Mouse (Mus musculus) limb, embryonic 12.5 days (tissue): Measurements from ENCODE around the gene Pax1. TPM values are rescaled to one million over a fixed set of nuclear protein-coding genes. Genes with fewer than 3 reads are reported as not detected.

ENCODE experiments used
- ATAC-seq: fragments of 200-750 bp; cut with Nextera tagmentation; 2 replicates; pipeline ENCODE4 v1.8.0; 2017; ENCODE audit warnings: low read depth, moderate TSS enrichment; ENCODE audit not compliant: insufficient number of reproducible peaks, insufficient read depth, low FRiP score, low TSS enrichment
- H3K27ac ChIP-seq: fragments of 300-500 bp; sonication (generic); 2 replicates; pipeline ENCODE4 v1.5.1; 2016; ENCODE audit warnings: mild to moderate bottlenecking, moderate library complexity
- H3K27me3 ChIP-seq: fragments of 300-500 bp; sonication (generic); 2 replicates; pipeline ENCODE4 v1.6.1; 2016; ENCODE audit warnings: mild to moderate bottlenecking, moderate library complexity
- H3K36me3 ChIP-seq: fragments of 300-500 bp; sonication (generic); 2 replicates; pipeline ENCODE4 v1.6.1; 2016; ENCODE audit warnings: mild to moderate bottlenecking, moderate library complexity
- H3K4me1 ChIP-seq: fragments of 300-500 bp; sonication (generic); replicated peaks from 2 replicates; pipeline ENCODE4 v1.6.1; 2016
- H3K4me2 ChIP-seq: fragments of 300-500 bp; sonication (generic); 2 replicates; pipeline ENCODE4 v1.6.1; 2016; ENCODE audit warnings: mild to moderate bottlenecking, moderate library complexity
- H3K4me3 ChIP-seq: fragments of 300-500 bp; sonication (generic); replicated peaks from 2 replicates; pipeline ENCODE4 v1.5.1; 2016; ENCODE audit warnings: mild to moderate bottlenecking
- H3K9ac ChIP-seq: fragments of 300-500 bp; sonication (generic); replicated peaks from 2 replicates; pipeline ENCODE4 v1.6.1; 2016; ENCODE audit warnings: mild to moderate bottlenecking, moderate library complexity
- H3K9me3 ChIP-seq: fragments of 300-500 bp; sonication (generic); 2 replicates; pipeline ENCODE4 v1.6.1; 2016; ENCODE audit warnings: mild to moderate bottlenecking, moderate library complexity
- WGBS: fragments of 180-500 bp; shearing (Covaris S2); methylation state at CpG from one replicate; pipeline ENCODE4 v1.1.7; 2016; 5-methylcytosine and 5-hydroxymethylcytosine counted together
- polyA plus RNA-seq: library from polyadenylated mRNA; unstranded; fragments of >200 nt; fragmentation: Nextera tagmentation; extraction: Ambion mirVana; gene quantifications from 2 replicates; pipeline ENCODE4 v1.2.1, GENCODE M21; 2016

Gene Pax1
- polyA plus RNA-seq, 1 experiment from 2014 or later, result 0.76 TPM

- 0 out of 2 replicates have a peak, but pooled peaks cover 7% of the 10 kb centered on the region for H3K4me1 ChIP-seq
- no peak overlapping the region for H3K4me2 ChIP-seq
- no peak overlapping the region for H3K9ac ChIP-seq
- no peak overlapping the region for H3K27ac ChIP-seq
- H3K9me3 ChIP-seq, result no peaks in the 10 kb centered on the region
- no peak overlapping the region for H3K4me3 ChIP-seq
- 35% methylated on average over 5 of the region's 5 CpGs for WGBS
- ATAC-seq, result no peak
- no peaks in the 10 kb centered on the region for H3K36me3 ChIP-seq
- H3K27me3 ChIP-seq, result peaks cover 6% of the 10 kb centered on the region; the same call in 1 of the 2 replicates
Observed at GRCm38 (mm10) chr2:147433120-147433519, 71.4 kb downstream of the Pax1 start.

Other genes with a start within 250 kb of the Pax1 start
- gene Nkx2-2, start 167.7 kb upstream of the Pax1 start, polyA plus RNA-seq, result not detected in 2 replicates